Mouse (Mus musculus): ENCODE measurements around the gene Mphosph10. TPM values are rescaled to one million over a fixed set of nuclear protein-coding genes. Genes with fewer than 3 reads are reported as not detected.

The Mphosph10 gene
- total and polyA plus RNA-seq, 3 experiments, result 77.6 to 290 (median 87.9) TPM

DNA sequence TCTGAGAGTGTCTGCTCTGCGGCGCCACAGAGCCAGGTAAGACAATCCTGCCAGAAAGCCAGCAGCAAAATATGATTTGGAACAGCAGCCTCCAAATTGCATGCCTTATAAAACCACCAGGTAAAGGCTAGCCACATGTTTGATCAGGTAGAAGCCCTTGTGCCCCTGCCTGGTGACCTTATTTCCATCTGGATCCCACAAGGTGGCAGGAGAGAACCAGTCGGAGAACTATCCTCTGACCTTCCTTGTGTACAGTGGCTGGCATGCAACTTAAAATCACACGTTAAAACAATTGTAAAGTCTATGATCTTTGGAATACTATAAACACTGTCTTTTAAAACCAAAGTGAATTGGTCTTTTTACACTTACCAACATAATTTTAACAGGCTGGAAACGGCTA, 32.8 kb upstream of the Mphosph10 start:
- Histone ChIP-seq H3K4me1 (ENCODE audit: control insufficient read depth in 1 of 2, insufficient read depth in 2 of 2, low read length in 2 of 2) (no peaks in the 10 kb centered on the region), H3K27me3 (ENCODE audit: control insufficient read depth in 1 of 2, insufficient read depth in 2 of 2, low read length in 2 of 2) (no peaks in the 10 kb centered on the region), H3K9me3 (replicated peaks; ENCODE audit: insufficient read depth, low read length) (no peaks in the 10 kb centered on the region), H3K9ac (ENCODE audit: control insufficient read depth, low read depth, low read length, poor library complexity, severe bottlenecking) (no peak overlapping the region), H3K79me2 (ENCODE audit: control insufficient read depth, insufficient read depth, low read length, poor library complexity) (no peaks in the 10 kb centered on the region), H3K4me3 (ENCODE audit: control insufficient read depth in 1 of 2, insufficient read depth in 1 of 2, low read depth in 2 of 2, low read length in 2 of 2) (no peak overlapping the region), H3K27ac (ENCODE audit: control insufficient read depth, low read depth, low read length) (no peak overlapping the region), H3K36me3 (ENCODE audit: control insufficient read depth in 1 of 2, insufficient read depth in 2 of 2, low read length in 2 of 2) (no peaks in the 10 kb centered on the region)
- TF ChIP-seq MXI1 (IDR thresholded peaks at IDR 0.05; ENCODE audit: low read depth, low read length), result no peak
- TF ChIP-seq USF2 (IDR thresholded peaks at IDR 0.05; ENCODE audit: borderline replicate concordance in 1 of 2, insufficient read depth in 1 of 2, low read depth in 1 of 2, low read length in 2 of 2), result no peak
- TF ChIP-seq ZNF384 (IDR thresholded peaks at IDR 0.05; ENCODE audit: low read depth, low read length), result no peak
- no peak for DNase-seq (ENCODE audit: low read depth, low spot score)

DNA sequence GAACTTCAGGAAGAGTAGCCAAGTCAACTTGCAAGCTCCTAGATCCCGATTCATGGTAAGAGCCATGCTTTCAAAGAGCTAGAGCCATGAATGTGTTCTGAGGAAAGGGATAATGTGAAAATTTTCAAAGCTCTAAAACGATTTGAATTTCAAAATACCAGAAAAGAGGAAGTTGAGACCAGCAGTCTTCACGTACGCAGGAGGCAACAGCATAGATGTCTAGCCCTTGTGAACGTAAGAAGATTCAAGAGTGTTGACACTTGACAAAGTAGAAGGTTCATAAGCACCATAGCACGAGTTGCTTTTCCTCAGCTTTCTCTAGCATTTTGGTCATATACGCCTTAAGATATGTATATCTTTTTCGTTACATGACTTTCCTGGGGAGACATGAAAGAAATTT, 11.9 kb upstream of the Mphosph10 start:
- H3K27ac ChIP-seq (ENCODE audit: control insufficient read depth, low read depth, low read length), result no peak overlapping the region
- DNase-seq (ENCODE audit: low read depth, low spot score), result no peak

DNA sequence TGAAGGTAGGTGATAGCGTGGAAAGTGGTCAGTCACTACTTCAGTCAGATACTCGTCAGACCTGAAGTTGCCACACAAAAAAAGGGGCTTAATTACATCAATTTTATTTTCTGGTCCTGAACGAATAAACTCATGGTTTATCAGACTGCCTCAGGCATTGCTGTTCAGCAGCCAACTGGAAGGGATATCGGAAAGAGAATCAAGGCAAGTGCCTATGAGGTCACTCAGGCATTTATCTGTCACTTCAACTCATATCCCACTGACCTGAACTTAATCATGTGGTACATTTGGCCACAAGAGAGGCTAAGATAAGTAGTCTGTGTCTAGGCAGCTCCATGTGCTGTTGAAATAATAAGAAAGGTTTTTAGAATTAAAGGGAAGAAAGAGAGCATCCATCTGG, 10.4 kb upstream of the Mphosph10 start:
- Histone ChIP-seq H3K27me3 (ENCODE audit: control insufficient read depth in 1 of 2, insufficient read depth in 2 of 2, low read length in 2 of 2) (no peaks in the 10 kb centered on the region), H3K4me3 (ENCODE audit: control insufficient read depth in 1 of 2, insufficient read depth in 1 of 2, low read depth in 2 of 2, low read length in 2 of 2) (no peak overlapping the region), H3K36me3 (ENCODE audit: control insufficient read depth in 1 of 2, insufficient read depth in 2 of 2, low read length in 2 of 2) (no peaks in the 10 kb centered on the region), H3K4me1 (ENCODE audit: control insufficient read depth in 1 of 2, insufficient read depth in 2 of 2, low read length in 2 of 2) (no peaks in the 10 kb centered on the region), H3K9me3 (replicated peaks; ENCODE audit: insufficient read depth, low read length) (no peaks in the 10 kb centered on the region), H3K9ac (ENCODE audit: control insufficient read depth, low read depth, low read length, poor library complexity, severe bottlenecking) (no peak overlapping the region), H3K27ac (ENCODE audit: control insufficient read depth, low read depth, low read length) (no peak overlapping the region), H3K79me2 (ENCODE audit: control insufficient read depth, insufficient read depth, low read length, poor library complexity) (no peaks in the 10 kb centered on the region)
- no peak for TF ChIP-seq HCFC1 (IDR thresholded peaks at IDR 0.05; ENCODE audit: low read depth, low read length)
- no peak for TF ChIP-seq NELFE (IDR thresholded peaks at IDR 0.05; ENCODE audit: low read depth, low read length)
- TF ChIP-seq E2F4 (IDR thresholded peaks at IDR 0.05; ENCODE audit: borderline replicate concordance, low read depth, low read length), result no peak
- no peak for TF ChIP-seq SMC3 (IDR thresholded peaks at IDR 0.05; ENCODE audit: low read depth, low read length)
- no peak for TF ChIP-seq TCF12 (IDR thresholded peaks at IDR 0.05; ENCODE audit: low read depth, low read length)
- TF ChIP-seq KAT2A (conservative IDR thresholded peaks at IDR 0.05; ENCODE audit: low read depth, low read length), result no peak
- TF ChIP-seq ZKSCAN1 (IDR thresholded peaks at IDR 0.05; ENCODE audit: low read depth, low read length), result no peak
- no peak for TF ChIP-seq CHD1 (IDR thresholded peaks at IDR 0.05; ENCODE audit: low read depth, low read length)
- no peak for TF ChIP-seq TBP (IDR thresholded peaks at IDR 0.05; ENCODE audit: low read depth, low read length)
- TF ChIP-seq USF2 (IDR thresholded peaks at IDR 0.05; ENCODE audit: borderline replicate concordance in 1 of 2, insufficient read depth in 1 of 2, low read depth in 1 of 2, low read length in 2 of 2), result no peak
- TF ChIP-seq ELF1 (IDR thresholded peaks at IDR 0.05; ENCODE audit: low read depth, low read length), result no peak
- TF ChIP-seq MXI1 (IDR thresholded peaks at IDR 0.05; ENCODE audit: low read depth, low read length), result no peak
- TF ChIP-seq CHD2 (IDR thresholded peaks at IDR 0.05; ENCODE audit: low read length), result no peak
- no peak for TF ChIP-seq POLR2AphosphoS2 (IDR thresholded peaks at IDR 0.05; ENCODE audit: low read length)
- DNase-seq (ENCODE audit: low read depth, low spot score), result no peak

More for the DNA sequence above, 11.9 kb upstream of the Mphosph10 start:
- Histone ChIP-seq H3K36me3 (ENCODE audit: control insufficient read depth in 1 of 2, insufficient read depth in 2 of 2, low read length in 2 of 2) (no peaks in the 10 kb centered on the region), H3K27me3 (ENCODE audit: control insufficient read depth in 1 of 2, insufficient read depth in 2 of 2, low read length in 2 of 2) (no peaks in the 10 kb centered on the region), H3K79me2 (ENCODE audit: control insufficient read depth, insufficient read depth, low read length, poor library complexity) (no peaks in the 10 kb centered on the region), H3K9me3 (replicated peaks; ENCODE audit: insufficient read depth, low read length) (no peaks in the 10 kb centered on the region), H3K9ac (ENCODE audit: control insufficient read depth, low read depth, low read length, poor library complexity, severe bottlenecking) (no peak overlapping the region), H3K4me1 (ENCODE audit: control insufficient read depth in 1 of 2, insufficient read depth in 2 of 2, low read length in 2 of 2) (no peaks in the 10 kb centered on the region), H3K4me3 (ENCODE audit: control insufficient read depth in 1 of 2, insufficient read depth in 1 of 2, low read depth in 2 of 2, low read length in 2 of 2) (no peak overlapping the region)
- TF ChIP-seq MYB (IDR thresholded peaks at IDR 0.05; ENCODE audit: low read depth, low read length), result no peak
- no peak for TF ChIP-seq EP300 (IDR thresholded peaks at IDR 0.05; ENCODE audit: low read depth in 1 of 2, low read length in 2 of 2)
- no peak for TF ChIP-seq USF1 (IDR thresholded peaks at IDR 0.05; ENCODE audit: low read depth, low read length)
- TF ChIP-seq E2F4 (IDR thresholded peaks at IDR 0.05; ENCODE audit: borderline replicate concordance, low read depth, low read length), result no peak
- no peak for TF ChIP-seq MEF2A (IDR thresholded peaks at IDR 0.05; ENCODE audit: extremely low read depth, insufficient replicate concordance, low read depth, low read length, poor library complexity, severe bottlenecking)
- no peak for TF ChIP-seq NELFE (IDR thresholded peaks at IDR 0.05; ENCODE audit: low read depth, low read length)
- no peak for TF ChIP-seq RCOR1 (IDR thresholded peaks at IDR 0.05; ENCODE audit: low read depth, low read length)
- TF ChIP-seq ZKSCAN1 (IDR thresholded peaks at IDR 0.05; ENCODE audit: low read depth, low read length), result no peak
- TF ChIP-seq CHD1 (IDR thresholded peaks at IDR 0.05; ENCODE audit: low read depth, low read length), result no peak
- no peak for TF ChIP-seq BHLHE40 (IDR thresholded peaks at IDR 0.05; ENCODE audit: borderline replicate concordance, low read depth, low read length)
- no peak for TF ChIP-seq ZNF384 (IDR thresholded peaks at IDR 0.05; ENCODE audit: low read depth, low read length)
- no peak for TF ChIP-seq MYC (IDR thresholded peaks at IDR 0.05; ENCODE audit: low read depth, low read length)
- TF ChIP-seq ZC3H11A (IDR thresholded peaks at IDR 0.05; ENCODE audit: low read depth, low read length), result no peak

Measured in MEL (cell line).